Mouse (Mus musculus): ENCODE data around the gene Tex2. TPM values are rescaled to one million over a fixed set of nuclear protein-coding genes. Genes with fewer than 3 reads are reported as not detected.

Tex2 gene
- polyA plus RNA-seq, 1 experiment from 2014 or later = 10.3 TPM

DNA sequence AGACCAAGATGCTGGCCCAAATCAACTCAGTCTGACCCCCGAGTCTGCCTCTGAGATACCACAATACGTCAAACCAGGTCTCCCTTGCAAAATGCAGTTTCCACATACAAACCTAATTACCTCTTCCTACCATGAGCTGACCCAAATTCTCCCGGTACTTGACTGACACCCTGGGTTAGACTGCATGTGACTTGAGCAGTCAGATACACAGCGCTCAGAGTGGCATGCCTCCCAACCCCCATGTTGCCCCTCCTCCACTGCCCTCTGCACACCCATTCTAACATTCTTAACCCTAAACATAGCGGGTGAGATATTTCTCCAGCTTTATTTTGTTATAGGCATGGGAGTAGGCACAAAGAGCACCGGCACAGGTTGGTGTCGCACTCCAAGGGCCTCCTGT is 55.8 kb downstream of the Tex2 start:
- Histone ChIP-seq H3K9ac (no peak overlapping the region), H3K4me2 (no peak overlapping the region), H3K36me3 (no peaks in the 10 kb centered on the region), H3K4me1 (peaks cover 5% of the 10 kb centered on the region), H3K27me3 (replicated peaks) (no peaks in the 10 kb centered on the region), H3K9me3 (no peaks in the 10 kb centered on the region), H3K27ac (no peak overlapping the region), H3K4me3 (replicated peaks) (no peak overlapping the region)
- no peak for ATAC-seq (ENCODE audit: insufficient read depth, low FRiP score, low read depth)
- 67% methylated on average over 7 of the region's 7 CpGs for WGBS

DNA sequence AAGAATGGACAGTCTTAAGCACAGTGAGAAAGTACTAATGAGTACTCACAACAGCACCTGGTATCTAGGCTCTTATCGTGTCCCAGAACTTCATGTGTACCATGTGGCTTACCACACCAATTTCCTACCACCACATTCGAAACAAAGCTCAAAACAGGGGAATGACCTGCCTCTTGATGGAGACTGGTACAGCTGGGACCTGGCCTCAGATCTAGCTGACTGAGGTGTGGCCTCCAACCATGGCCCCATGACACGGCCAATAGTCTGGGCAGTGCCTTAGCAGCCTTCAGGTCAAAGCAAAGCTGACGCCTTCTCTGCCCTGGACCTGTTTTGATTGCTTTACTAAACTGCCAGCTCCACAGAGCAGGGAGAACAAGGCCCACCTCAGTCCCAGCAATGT is 56.5 kb downstream of the Tex2 start:
- no peak overlapping the region for H3K4me3 ChIP-seq (replicated peaks)
- H3K4me2 ChIP-seq = no peak overlapping the region
- 0 out of 2 replicates have a peak overlapping the region, but pooled peaks have one; percentile 8 for H3K27ac ChIP-seq
- H3K27me3 ChIP-seq (replicated peaks) = no peaks in the 10 kb centered on the region
- WGBS = 59% methylated on average over 4 of the region's 4 CpGs
- no peak for ATAC-seq (ENCODE audit: insufficient read depth, low FRiP score, low read depth)
- no peak overlapping the region for H3K9ac ChIP-seq
- H3K4me1 ChIP-seq = peaks cover 5% of the 10 kb centered on the region
- H3K36me3 ChIP-seq = no peaks in the 10 kb centered on the region
- no peaks in the 10 kb centered on the region for H3K9me3 ChIP-seq

DNA sequence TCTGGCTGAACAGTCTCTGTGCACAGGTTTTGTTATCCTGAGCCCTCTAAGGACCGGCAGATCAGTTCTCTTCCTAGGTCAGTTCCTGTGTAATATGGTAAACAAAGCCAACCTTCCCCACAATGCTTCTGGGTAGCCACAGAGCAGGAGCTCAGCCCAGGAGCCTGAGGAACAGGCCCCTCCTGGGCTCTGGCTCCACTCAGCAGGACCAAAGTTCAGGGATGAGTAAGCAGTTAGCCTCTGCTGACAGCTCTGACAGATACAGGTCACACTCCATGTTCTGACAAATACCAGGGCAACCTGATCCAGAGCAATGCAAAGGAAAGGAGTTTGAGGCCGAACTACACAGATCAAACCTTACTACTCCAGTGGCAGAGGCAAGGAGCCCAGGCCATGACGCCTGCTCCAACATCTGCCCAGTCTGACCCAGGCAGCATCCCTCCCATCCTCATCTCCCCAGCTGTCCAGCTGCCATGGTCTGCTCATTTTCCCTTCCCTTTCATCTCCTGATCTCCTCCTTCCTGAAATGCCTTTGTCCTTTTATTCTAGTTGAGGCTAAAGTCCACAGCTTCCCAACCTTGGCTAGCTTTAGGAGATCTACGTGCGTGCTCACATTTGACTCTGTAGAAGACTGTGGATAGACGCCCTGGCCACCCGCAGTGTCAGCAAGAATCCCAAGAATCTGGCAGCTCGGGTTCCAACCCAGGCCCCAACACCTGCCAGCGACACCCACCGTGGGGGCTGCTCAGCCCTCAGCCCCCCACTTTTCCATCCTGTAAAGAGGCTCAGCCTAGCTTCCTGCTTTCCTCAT is 57.2 kb downstream of the Tex2 start:
- peaks cover 5% of the 10 kb centered on the region for H3K4me1 ChIP-seq
- no peak overlapping the region for H3K4me2 ChIP-seq
- WGBS = 42% methylated on average over 10 of the region's 10 CpGs
- H3K36me3 ChIP-seq = no peaks in the 10 kb centered on the region
- H3K9me3 ChIP-seq = no peaks in the 10 kb centered on the region
- H3K27me3 ChIP-seq (replicated peaks) = no peaks in the 10 kb centered on the region
- H3K9ac ChIP-seq = no peak overlapping the region
- H3K4me3 ChIP-seq (replicated peaks) = no peak overlapping the region
- ATAC-seq (ENCODE audit: insufficient read depth, low FRiP score, low read depth) = peak; percentile 66; the same call in 1 of the 2 replicates
- H3K27ac ChIP-seq = no peak overlapping the region; the same call in 1 of the 2 replicates

DNA sequence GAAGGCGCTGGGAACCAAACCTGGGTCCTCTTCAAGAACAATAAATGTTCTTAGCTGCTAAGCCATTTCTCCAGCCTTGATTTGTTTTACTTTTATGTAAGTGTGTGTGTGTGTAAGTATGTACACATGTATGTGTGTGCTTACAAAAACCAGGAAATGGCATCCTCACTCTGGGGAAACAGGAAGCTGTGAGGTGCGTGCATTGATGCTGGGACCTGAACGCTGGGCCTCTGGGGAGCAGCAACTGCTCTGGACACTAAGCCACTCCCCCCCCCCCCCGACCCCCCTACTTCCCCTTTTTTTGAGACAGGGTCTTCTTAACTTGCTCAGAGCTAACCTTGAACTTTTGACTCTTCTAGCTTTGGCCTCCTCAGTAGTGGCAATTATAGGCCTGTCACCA is 62.8 kb downstream of the Tex2 start:
- no peak for ATAC-seq (ENCODE audit: insufficient read depth, low FRiP score, low read depth)
- H3K27me3 ChIP-seq (replicated peaks) = no peaks in the 10 kb centered on the region
- no peak overlapping the region for H3K27ac ChIP-seq
- no peak overlapping the region for H3K9ac ChIP-seq
- 90% methylated on average over 4 of the region's 4 CpGs for WGBS
- no peak overlapping the region for H3K4me2 ChIP-seq
- no peaks in the 10 kb centered on the region for H3K9me3 ChIP-seq
- H3K36me3 ChIP-seq = 0 out of 2 replicates have a peak, but pooled peaks cover 7% of the 10 kb centered on the region
- H3K4me1 ChIP-seq = no peaks in the 10 kb centered on the region
- no peak overlapping the region for H3K4me3 ChIP-seq (replicated peaks)

DNA sequence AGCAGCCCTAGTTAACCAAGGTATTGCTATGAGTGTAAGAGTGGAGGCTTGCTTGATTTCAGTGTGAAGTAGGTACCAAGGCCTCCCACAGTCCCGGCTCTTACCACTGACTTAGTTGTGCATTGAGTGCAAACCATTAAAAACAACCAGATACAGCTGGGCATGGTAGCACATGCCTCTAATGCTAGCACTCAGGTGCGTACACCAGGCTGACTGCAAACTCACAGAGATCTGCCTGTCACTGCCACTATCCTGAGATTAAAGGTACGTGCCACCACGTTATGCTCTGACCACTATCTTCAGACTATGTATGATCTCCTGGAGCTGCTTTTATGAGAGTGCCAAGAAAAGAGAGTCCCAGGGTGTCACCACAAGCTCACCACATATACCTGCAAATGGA is 67.1 kb downstream of the Tex2 start:
- no peak overlapping the region for H3K9ac ChIP-seq
- no peaks in the 10 kb centered on the region for H3K9me3 ChIP-seq
- peaks cover 15% of the 10 kb centered on the region; the same call in 1 of the 2 replicates for H3K36me3 ChIP-seq
- 91% methylated on average over 4 of the region's 4 CpGs for WGBS
- no peak for ATAC-seq (ENCODE audit: insufficient read depth, low FRiP score, low read depth)
- H3K4me3 ChIP-seq (replicated peaks) = no peak overlapping the region
- no peak overlapping the region for H3K27ac ChIP-seq
- H3K4me1 ChIP-seq = no peaks in the 10 kb centered on the region
- no peaks in the 10 kb centered on the region for H3K27me3 ChIP-seq (replicated peaks)
- H3K4me2 ChIP-seq = no peak overlapping the region

DNA sequence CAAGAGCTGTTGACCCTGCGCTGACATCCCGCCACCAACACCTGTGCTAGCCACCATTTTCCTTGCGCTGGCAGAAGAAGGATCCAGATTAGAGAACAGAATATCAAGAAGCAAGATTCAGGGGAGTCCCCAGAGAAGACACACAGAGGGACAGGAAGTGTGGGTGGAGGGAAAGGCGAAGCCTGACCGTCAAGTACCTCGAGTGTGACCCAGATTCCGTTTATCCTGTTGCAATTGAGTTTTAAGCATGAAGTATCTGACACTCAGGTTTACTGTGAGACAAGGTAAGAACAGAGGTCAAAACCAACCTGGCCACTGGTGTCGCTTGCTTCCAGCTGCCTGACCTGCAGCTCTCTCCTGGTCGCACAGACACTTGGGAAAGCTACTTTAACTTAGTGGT is 68.3 kb downstream of the Tex2 start:
- Histone ChIP-seq H3K36me3 (peaks cover 15% of the 10 kb centered on the region; the same call in 1 of the 2 replicates), H3K4me2 (no peak overlapping the region), H3K27ac (no peak overlapping the region), H3K4me3 (replicated peaks) (no peak overlapping the region), H3K9ac (no peak overlapping the region), H3K27me3 (replicated peaks) (no peaks in the 10 kb centered on the region), H3K4me1 (no peaks in the 10 kb centered on the region), H3K9me3 (no peaks in the 10 kb centered on the region)
- WGBS = 88% methylated on average over 9 of the region's 9 CpGs
- ATAC-seq (ENCODE audit: insufficient read depth, low FRiP score, low read depth) = no peak

DNA sequence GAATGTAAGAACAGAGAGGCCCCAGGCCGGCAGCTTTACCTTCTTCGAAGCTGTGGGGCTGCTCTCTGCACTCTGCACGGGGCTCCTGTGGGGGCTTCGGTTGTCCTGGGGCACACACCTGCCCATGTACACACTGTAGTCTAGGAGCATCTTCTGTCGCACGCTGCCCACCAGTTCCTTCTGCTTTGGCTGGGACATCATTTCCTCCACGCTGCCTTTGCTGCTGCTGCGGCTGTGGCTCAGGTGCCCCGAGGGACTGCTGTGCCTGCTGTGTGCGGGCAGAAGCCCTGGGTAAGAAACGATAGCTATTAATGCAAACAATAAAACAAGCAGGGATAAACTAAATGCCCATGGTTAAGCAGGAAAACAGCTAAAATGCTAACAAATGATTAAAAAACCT is 69.1 kb downstream of the Tex2 start:
- Histone ChIP-seq H3K9me3 (no peaks in the 10 kb centered on the region), H3K27ac (no peak overlapping the region), H3K9ac (no peak overlapping the region), H3K27me3 (replicated peaks) (no peaks in the 10 kb centered on the region), H3K36me3 (peaks cover 15% of the 10 kb centered on the region; the same call in 1 of the 2 replicates), H3K4me2 (no peak overlapping the region), H3K4me3 (replicated peaks) (no peak overlapping the region), H3K4me1 (no peaks in the 10 kb centered on the region)
- ATAC-seq (ENCODE audit: insufficient read depth, low FRiP score, low read depth) = no peak
- 90% methylated on average over 11 of the region's 11 CpGs for WGBS

DNA sequence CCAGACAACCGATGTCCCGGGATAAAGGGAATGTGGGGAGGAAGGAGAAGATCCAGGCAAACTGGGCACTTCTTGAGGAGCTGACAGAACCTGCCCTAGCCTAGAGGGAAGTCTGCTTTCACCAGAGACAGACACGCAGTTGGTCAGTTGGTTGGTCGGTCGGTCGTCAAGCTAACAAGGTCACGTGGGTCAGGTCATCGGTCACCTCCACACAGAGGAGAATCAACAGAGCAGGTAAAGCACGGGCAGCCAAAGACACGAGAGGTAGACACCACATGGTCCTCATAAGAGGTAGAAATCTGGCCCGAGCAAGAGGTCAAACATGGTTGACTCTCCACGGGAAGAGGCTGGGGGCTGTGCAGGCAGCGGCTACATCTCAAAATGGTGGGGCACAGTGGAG is 70.2 kb downstream of the Tex2 start:
- Histone ChIP-seq H3K36me3 (peaks cover 15% of the 10 kb centered on the region; the same call in 1 of the 2 replicates), H3K27me3 (replicated peaks) (no peaks in the 10 kb centered on the region), H3K27ac (no peak overlapping the region), H3K9ac (no peak overlapping the region), H3K4me3 (replicated peaks) (no peak overlapping the region), H3K9me3 (no peaks in the 10 kb centered on the region), H3K4me1 (no peaks in the 10 kb centered on the region), H3K4me2 (no peak overlapping the region)
- no peak for ATAC-seq (ENCODE audit: insufficient read depth, low FRiP score, low read depth)
- WGBS = 85% methylated on average over 13 of the region's 13 CpGs

DNA sequence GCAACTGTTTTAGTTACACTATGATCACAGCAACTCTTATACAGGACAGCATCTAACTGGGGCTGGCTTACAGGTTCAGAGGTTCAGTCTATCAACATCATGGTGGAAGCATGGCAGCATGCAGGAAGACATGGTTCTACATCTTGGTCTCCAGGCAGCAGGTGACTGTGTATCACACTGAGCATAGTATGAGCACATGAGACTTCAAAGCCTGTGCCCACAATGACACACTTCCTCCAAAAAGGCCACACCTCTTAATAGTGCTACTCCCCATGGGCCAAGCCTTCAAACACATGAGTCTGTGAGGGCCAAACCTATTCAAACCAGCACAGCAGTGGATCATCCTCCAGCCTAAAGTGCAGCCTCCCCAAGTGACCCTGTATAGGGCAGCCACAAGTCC is 70.8 kb downstream of the Tex2 start:
- no peak overlapping the region for H3K27ac ChIP-seq
- H3K9ac ChIP-seq = no peak overlapping the region
- ATAC-seq (ENCODE audit: insufficient read depth, low FRiP score, low read depth) = no peak
- no peak overlapping the region for H3K4me3 ChIP-seq (replicated peaks)
- no peaks in the 10 kb centered on the region for H3K9me3 ChIP-seq
- no peaks in the 10 kb centered on the region for H3K27me3 ChIP-seq (replicated peaks)
- no peaks in the 10 kb centered on the region for H3K4me1 ChIP-seq
- no peak overlapping the region for H3K4me2 ChIP-seq
- peaks cover 15% of the 10 kb centered on the region; the same call in 1 of the 2 replicates for H3K36me3 ChIP-seq

DNA sequence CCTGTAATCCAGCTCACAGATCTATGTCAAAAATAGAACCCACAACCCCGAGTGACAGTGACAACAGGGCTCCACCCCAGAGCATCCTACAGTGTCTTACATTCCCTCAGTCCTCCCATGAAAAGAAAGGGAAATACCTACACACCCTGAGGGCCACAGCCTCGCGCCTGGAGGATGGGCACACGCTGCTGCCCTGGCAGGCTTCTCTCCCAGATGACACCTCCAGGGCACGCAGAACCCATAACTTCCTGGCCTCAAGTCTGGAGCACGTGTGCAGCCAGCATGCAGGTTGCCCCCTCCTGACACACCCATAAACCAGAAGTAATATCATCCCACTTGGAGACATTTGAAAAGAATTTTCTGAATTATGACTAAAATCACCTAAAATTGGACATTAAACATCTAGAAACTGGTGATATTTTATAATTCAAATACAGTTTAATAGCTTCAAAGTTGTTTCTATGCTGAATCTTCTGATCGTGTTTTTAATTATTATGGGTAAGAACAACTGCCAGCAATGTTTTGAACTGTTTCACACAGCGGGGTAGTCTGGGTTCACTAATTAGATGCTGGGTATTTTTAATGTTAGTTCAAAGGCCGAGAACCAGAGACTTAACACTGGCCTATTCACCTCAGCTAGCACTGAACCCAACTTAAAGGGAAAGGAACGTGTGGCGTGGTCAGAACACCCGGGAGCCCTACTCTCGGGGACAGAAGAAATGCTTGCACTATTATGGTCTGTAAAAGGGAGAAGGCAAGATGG is 72.5 kb downstream of the Tex2 start:
- H3K9ac ChIP-seq = no peak overlapping the region
- 78% methylated on average over 13 of the region's 13 CpGs for WGBS
- H3K9me3 ChIP-seq = no peaks in the 10 kb centered on the region
- no peak overlapping the region for H3K4me3 ChIP-seq (replicated peaks)
- no peaks in the 10 kb centered on the region for H3K27me3 ChIP-seq (replicated peaks)
- ATAC-seq (ENCODE audit: insufficient read depth, low FRiP score, low read depth) = no peak
- H3K36me3 ChIP-seq = peaks cover 10% of the 10 kb centered on the region; the same call in 1 of the 2 replicates
- no peaks in the 10 kb centered on the region for H3K4me1 ChIP-seq
- no peak overlapping the region for H3K27ac ChIP-seq
- H3K4me2 ChIP-seq = no peak overlapping the region

DNA sequence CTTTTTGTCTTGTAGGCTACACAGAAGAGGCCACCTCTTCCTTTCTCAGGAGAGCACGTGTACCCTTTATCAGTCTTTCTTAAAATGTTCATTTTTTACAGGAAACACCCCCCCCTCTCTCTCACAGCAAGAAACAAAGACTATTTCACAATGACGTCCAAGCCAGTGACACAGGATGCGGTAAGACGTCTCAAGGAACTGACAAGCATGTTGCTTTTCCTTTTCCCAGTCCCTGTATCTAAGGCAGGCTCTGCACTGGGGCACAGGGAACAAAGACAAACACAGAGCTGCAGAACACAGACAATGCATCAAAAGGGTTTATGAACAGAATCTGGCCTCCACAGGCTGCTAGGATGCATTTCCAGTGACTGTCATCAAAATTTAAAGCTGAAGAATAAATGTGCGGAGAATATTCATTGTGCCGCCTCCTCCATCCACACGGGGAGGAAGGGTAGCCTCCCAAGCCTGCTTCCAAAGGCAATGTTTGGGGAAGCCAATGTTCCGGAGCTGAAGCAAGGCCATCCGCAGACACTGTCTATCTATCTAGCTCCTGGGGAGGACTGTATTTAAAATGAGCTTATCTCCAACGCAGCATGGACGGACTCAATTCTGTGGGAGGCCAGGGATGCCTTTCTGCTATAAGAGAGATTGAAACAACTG is 76.8 kb downstream of the Tex2 start:
- Histone ChIP-seq H3K36me3 (peaks cover 6% of the 10 kb centered on the region; the same call in 1 of the 2 replicates), H3K4me2 (no peak overlapping the region), H3K27me3 (replicated peaks) (no peaks in the 10 kb centered on the region), H3K27ac (no peak overlapping the region), H3K4me1 (no peaks in the 10 kb centered on the region), H3K9me3 (no peaks in the 10 kb centered on the region), H3K9ac (no peak overlapping the region), H3K4me3 (replicated peaks) (no peak overlapping the region)
- 69% methylated on average over 11 of the region's 11 CpGs for WGBS
- ATAC-seq (ENCODE audit: insufficient read depth, low FRiP score, low read depth) = no peak; the same call in 1 of the 2 replicates
